Mouse (Mus musculus) lung, embryonic 16.5 days (tissue): ENCODE measurements around the gene Krt16. TPM values are rescaled to one million over a fixed set of nuclear protein-coding genes. Genes with fewer than 3 reads are reported as not detected.

Source experiments
- ATAC-seq: fragments of 200-750 bp; cut with Nextera tagmentation; 2 replicates; pipeline ENCODE4 v1.8.0; 2017; ENCODE audit warnings: low read depth, mild to moderate bottlenecking, moderate library complexity
- H3K27ac ChIP-seq: fragments of 300-500 bp; sonication (generic); 2 replicates; pipeline ENCODE4 v1.5.1; 2014; ENCODE audit warnings: mild to moderate bottlenecking, control low read depth, low read length
- H3K27me3 ChIP-seq: fragments of 300-500 bp; sonication (generic); 2 replicates; pipeline ENCODE4 v1.6.1; 2014; ENCODE audit warnings: low read depth, low read length, mixed read lengths; ENCODE audit not compliant: control insufficient read depth, insufficient read depth
- H3K36me3 ChIP-seq: fragments of 300-500 bp; sonication (generic); 2 replicates; pipeline ENCODE4 v1.6.1; 2014; ENCODE audit warnings: low read length; ENCODE audit not compliant: control insufficient read depth, insufficient read depth
- H3K4me1 ChIP-seq: fragments of 300-500 bp; sonication (generic); replicated peaks from 2 replicates; pipeline ENCODE4 v1.6.1; 2014; ENCODE audit warnings: low read length, mixed read lengths; ENCODE audit not compliant: control insufficient read depth, insufficient read depth
- H3K4me2 ChIP-seq: fragments of 300-500 bp; sonication (generic); 2 replicates; pipeline ENCODE4 v1.6.1; 2014; ENCODE audit warnings: low read depth, low read length, control low read depth
- H3K4me3 ChIP-seq: fragments of 300-500 bp; sonication (generic); 2 replicates; pipeline ENCODE4 v1.5.1; 2014; ENCODE audit warnings: mild to moderate bottlenecking, low read length, control low read depth
- H3K9ac ChIP-seq: fragments of 300-500 bp; sonication (generic); 2 replicates; pipeline ENCODE4 v1.6.1; 2014; ENCODE audit warnings: low read length, control low read depth
- H3K9me3 ChIP-seq: fragments of 300-500 bp; sonication (generic); 2 replicates; pipeline ENCODE4 v1.6.1; 2016; ENCODE audit warnings: low read length; ENCODE audit not compliant: control insufficient read depth
- whole genome bisulfite sequencing: fragments of 180-500 bp; shearing (Covaris S2); extraction: QIAGEN DNeasy Blood & Tissue Kit; methylation state at CpG from one replicate; pipeline ENCODE4 v1.1.7; 2014; 5-methylcytosine and 5-hydroxymethylcytosine counted together
- polyA plus RNA-seq: library from polyadenylated mRNA; unstranded; fragments of >200 nt; fragmentation: Nextera tagmentation; extraction: Ambion mirVana; gene quantifications from 2 replicates; pipeline ENCODE4 v1.2.1, GENCODE M21; 2015

The Krt16 gene
- polyA plus RNA-seq, result not detected in 2 replicates

GRCm38 (mm10) chr11:100248852-100249465, at the start of gene Krt16:
Krt16 (minus strand) TSS chr11:100248902.
- H3K4me2 ChIP-seq, result no peak within 1 kb of the TSS
- H3K27me3 ChIP-seq, result no peaks in the 10 kb centered on the region
- no peaks in the 10 kb centered on the region for H3K36me3 ChIP-seq
- no peak for ATAC-seq
- H3K4me3 ChIP-seq, result no peak within 1 kb of the TSS
- no peak within 1 kb of the TSS for H3K27ac ChIP-seq
- H3K9ac ChIP-seq, result no peak within 1 kb of the TSS
- WGBS, result 75% methylated on average over 7 of the region's 7 CpGs
- H3K4me1 ChIP-seq, result no peaks in the 10 kb centered on the region
- no peaks in the 10 kb centered on the region for H3K9me3 ChIP-seq

GRCm38 (mm10) chr11:100297801-100298200, 49.1 kb upstream of the Krt16 start:
- Histone ChIP-seq H3K4me1 (no peaks in the 10 kb centered on the region; the same call in 1 of the 2 replicates), H3K9ac (no peak overlapping the region), H3K4me2 (peak overlapping the region; percentile 41), H3K9me3 (no peaks in the 10 kb centered on the region), H3K27ac (no peak overlapping the region), H3K27me3 (no peaks in the 10 kb centered on the region), H3K4me3 (peak overlapping the region; percentile 22), H3K36me3 (no peaks in the 10 kb centered on the region)
- no peak for ATAC-seq
- WGBS, result 33% methylated on average over 5 of the region's 5 CpGs

GRCm38 (mm10) chr11:100295308-100295707, 46.6 kb upstream of the Krt16 start:
- Histone ChIP-seq H3K27ac (no peak overlapping the region), H3K4me3 (no peak overlapping the region), H3K36me3 (no peaks in the 10 kb centered on the region), H3K9me3 (no peaks in the 10 kb centered on the region), H3K9ac (peak overlapping the region; percentile 45; the same call in 1 of the 2 replicates), H3K27me3 (no peaks in the 10 kb centered on the region), H3K4me2 (no peak overlapping the region), H3K4me1 (peaks cover 8% of the 10 kb centered on the region)
- WGBS, result 4% methylated on average over 10 of the region's 10 CpGs
- peak; percentile 57 for ATAC-seq

DNA sequence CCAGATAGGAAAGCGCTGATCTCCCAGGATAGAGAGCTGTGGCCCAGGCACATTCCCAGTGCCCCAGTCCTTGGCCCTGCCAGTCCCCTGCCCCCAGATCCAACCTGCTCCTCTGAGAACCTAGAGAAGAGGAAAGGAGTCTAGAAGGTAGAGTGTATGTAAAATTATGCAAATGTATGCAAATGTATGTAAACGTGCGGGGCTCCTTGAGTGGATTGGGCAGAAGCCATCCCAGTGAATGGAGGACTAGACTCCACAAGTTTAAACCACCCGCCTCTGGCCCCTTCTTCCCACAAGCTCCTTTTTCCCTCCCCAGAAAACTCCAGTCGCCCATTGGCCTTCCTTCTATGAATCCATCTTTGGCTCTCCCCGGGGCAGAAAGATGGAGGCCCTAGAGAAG, 44.2 kb upstream of the Krt16 start:
- 65% methylated on average over 6 of the region's 6 CpGs for WGBS
- H3K36me3 ChIP-seq, result no peaks in the 10 kb centered on the region

GRCm38 (mm10) chr11:100290235-100290634, 41.5 kb upstream of the Krt16 start:
- Histone ChIP-seq H3K36me3 (no peaks in the 10 kb centered on the region), H3K27me3 (no peaks in the 10 kb centered on the region), H3K27ac (peak overlapping the region; percentile 81), H3K4me1 (peaks cover 20% of the 10 kb centered on the region), H3K9me3 (no peaks in the 10 kb centered on the region), H3K4me3 (no peak overlapping the region), H3K9ac (peak overlapping the region; percentile 1; the same call in 1 of the 2 replicates), H3K4me2 (no peak overlapping the region)
- 23% methylated on average over 5 of the region's 5 CpGs for WGBS
- ATAC-seq, result 0 out of 2 replicates have a peak, but pooled peaks have one; percentile 6

More for the DNA sequence above, 44.2 kb upstream of the Krt16 start:
- Histone ChIP-seq H3K4me1 (peaks cover 19% of the 10 kb centered on the region), H3K4me3 (no peak overlapping the region), H3K27ac (no peak overlapping the region), H3K9me3 (no peaks in the 10 kb centered on the region), H3K27me3 (no peaks in the 10 kb centered on the region), H3K4me2 (no peak overlapping the region), H3K9ac (no peak overlapping the region)
- ATAC-seq, result no peak

GRCm38 (mm10) chr11:100288942-100289341, 40.2 kb upstream of the Krt16 start:
- Histone ChIP-seq H3K27ac (peak overlapping the region; percentile 81), H3K9me3 (no peaks in the 10 kb centered on the region), H3K27me3 (no peaks in the 10 kb centered on the region), H3K4me2 (no peak overlapping the region), H3K9ac (no peak overlapping the region), H3K4me3 (no peak overlapping the region), H3K4me1 (peaks cover 22% of the 10 kb centered on the region), H3K36me3 (no peaks in the 10 kb centered on the region)
- 68% methylated on average over 6 of the region's 6 CpGs for WGBS
- ATAC-seq, result peak; percentile 55

DNA sequence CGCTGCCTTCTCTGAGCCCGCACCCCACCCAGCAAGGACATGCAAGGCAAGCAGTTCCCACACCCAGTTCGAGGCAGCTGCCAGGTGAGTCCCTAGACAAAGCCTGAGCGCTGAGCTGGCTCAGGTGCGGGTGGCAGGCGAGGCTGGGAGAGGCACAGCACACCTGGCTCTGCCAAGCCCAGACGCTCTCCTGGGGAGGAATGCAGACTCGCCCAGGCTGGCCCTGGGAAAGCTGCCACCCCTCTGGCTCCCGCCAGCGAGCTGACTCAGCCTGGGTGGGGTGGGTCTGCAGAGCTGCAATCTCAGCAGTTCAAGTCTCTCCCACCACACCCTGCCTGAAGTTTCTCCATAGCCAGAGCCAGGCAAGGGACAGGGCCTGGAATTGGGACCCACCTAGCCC, 38.3 kb upstream of the Krt16 start:
- Histone ChIP-seq H3K36me3 (no peaks in the 10 kb centered on the region), H3K27me3 (no peaks in the 10 kb centered on the region), H3K4me1 (peaks cover 22% of the 10 kb centered on the region), H3K9ac (peak overlapping the region; percentile 51), H3K4me3 (no peak overlapping the region), H3K9me3 (no peaks in the 10 kb centered on the region), H3K27ac (peak overlapping the region; percentile 95), H3K4me2 (no peak overlapping the region)
- 33% methylated on average over 10 of the region's 10 CpGs for WGBS
- peak; percentile 86 for ATAC-seq

GRCm38 (mm10) chr11:100284988-100285387, 36.3 kb upstream of the Krt16 start:
- peak; percentile 27; the same call in 1 of the 2 replicates for ATAC-seq
- WGBS, result 61% methylated on average over 4 of the region's 4 CpGs

GRCm38 (mm10) chr11:100282549-100282948, 33.8 kb upstream of the Krt16 start:
- H3K27ac ChIP-seq, result no peak overlapping the region
- ATAC-seq, result no peak
- H3K4me3 ChIP-seq, result no peak overlapping the region
- H3K4me1 ChIP-seq, result 0 out of 2 replicates have a peak, but pooled peaks cover 3% of the 10 kb centered on the region
- no peaks in the 10 kb centered on the region for H3K36me3 ChIP-seq
- H3K9ac ChIP-seq, result no peak overlapping the region
- H3K27me3 ChIP-seq, result no peaks in the 10 kb centered on the region
- H3K9me3 ChIP-seq, result no peaks in the 10 kb centered on the region
- H3K4me2 ChIP-seq, result no peak overlapping the region
- WGBS, result 24% methylated on average over 10 of the region's 10 CpGs

More at GRCm38 (mm10) chr11:100284988-100285387, 36.3 kb upstream of the Krt16 start:
- H3K4me2 ChIP-seq, result no peak overlapping the region
- no peaks in the 10 kb centered on the region for H3K9me3 ChIP-seq
- H3K27ac ChIP-seq, result peak overlapping the region; percentile 54
- H3K9ac ChIP-seq, result peak overlapping the region; percentile 26; the same call in 1 of the 2 replicates
- H3K4me1 ChIP-seq, result peaks cover 11% of the 10 kb centered on the region
- H3K4me3 ChIP-seq, result no peak overlapping the region
- H3K27me3 ChIP-seq, result no peaks in the 10 kb centered on the region
- no peaks in the 10 kb centered on the region for H3K36me3 ChIP-seq
